Mouse (Mus musculus): ENCODE data around the gene Gm10662. TPM values are rescaled to one million over a fixed set of nuclear protein-coding genes. Genes with fewer than 3 reads are reported as not detected.
"Not testable (repeated sequence)": the region's sequence is repeated elsewhere in the genome, so short reads cannot be mapped to it uniquely, and the experiment has no call there.

Gm10662 gene
- total RNA-seq (2015) (not detected in 2 replicates), total RNA-seq (2017) (not detected in 2 replicates)

- ATAC-seq (replicated peaks; ENCODE audit: poor library complexity), result not testable (repeated sequence)
Measured at GRCm38 (mm10) chr7:23144380-23144779, at the start of gene Gm10662. Gene Gm10662, minus strand, starts transcription at chr7:23144480.

- ATAC-seq (replicated peaks; ENCODE audit: poor library complexity), result not testable (repeated sequence)
Measured at GRCm38 (mm10) chr7:23163505-23163904, 19.2 kb upstream of the Gm10662 start.

Other genes with a start within 250 kb of the Gm10662 start
- not detected in 2 replicates for gene Gm4214, start 159.8 kb downstream of the Gm10662 start, total RNA-seq (2015)
- gene Gm4214, start 159.8 kb downstream of the Gm10662 start, total RNA-seq (2017), result not detected in 2 replicates
- not detected in 2 replicates for gene Gm4216, start 124.6 kb downstream of the Gm10662 start, total RNA-seq (2015)
- gene Gm4216, start 124.6 kb downstream of the Gm10662 start, total RNA-seq (2017), result not detected in 2 replicates
- not detected in 2 replicates for gene Vmn1r163, start 88.9 kb downstream of the Gm10662 start, total RNA-seq (2015)
- not detected in 2 replicates for gene Vmn1r163, start 88.9 kb downstream of the Gm10662 start, total RNA-seq (2017)
- gene Gm8720, start 77.0 kb downstream of the Gm10662 start, total RNA-seq (2015), result not detected in 2 replicates
- not detected in 2 replicates for gene Gm8720, start 77.0 kb downstream of the Gm10662 start, total RNA-seq (2017)
- not detected in 2 replicates for gene Vmn1r165, start 72.9 kb upstream of the Gm10662 start, total RNA-seq (2015)
- not detected in 2 replicates for gene Vmn1r165, start 72.9 kb upstream of the Gm10662 start, total RNA-seq (2017)
- not detected in 2 replicates for gene Vmn1r166, start 107.2 kb upstream of the Gm10662 start, total RNA-seq (2015)
- gene Vmn1r166, start 107.2 kb upstream of the Gm10662 start, total RNA-seq (2017), result not detected in 2 replicates
- gene Gm6902, start 134.4 kb upstream of the Gm10662 start, total RNA-seq (2015), result not detected in 2 replicates
- not detected in 2 replicates for gene Gm6902, start 134.4 kb upstream of the Gm10662 start, total RNA-seq (2017)
- not detected in 2 replicates for gene Nlrp4e, start 156.7 kb upstream of the Gm10662 start, total RNA-seq (2015)
- gene Nlrp4e, start 156.7 kb upstream of the Gm10662 start, total RNA-seq (2017), result not detected in 2 replicates
- gene Nlrp5, start 241.4 kb upstream of the Gm10662 start, total RNA-seq (2015), result not detected in 2 replicates
- gene Nlrp5, start 241.4 kb upstream of the Gm10662 start, total RNA-seq (2017), result not detected in 2 replicates